Mouse (Mus musculus) gastrocnemius, adult 8-10 months (tissue): Measurements from ENCODE around the gene Nedd9. TPM values are rescaled to one million over a fixed set of nuclear protein-coding genes. Genes with fewer than 3 reads are reported as not detected.
"Not testable (repeated sequence)": the region's sequence is repeated elsewhere in the genome, so short reads cannot be mapped to it uniquely, and the experiment has no call there.

ENCODE experiments used
- DNase-seq, 2 experiments: peaks; one replicate each; pipeline ENCODE4 v3.0.0; 2022; ENCODE audit warnings: low spot score in 2 of 2
- total RNA-seq, 4 experiments: library from RNA; stranded (reverse); gene quantifications; 2 replicates each; pipeline ENCODE4 v1.2.4; 2022

Nedd9 gene
- total RNA-seq, 4 experiments from 2014 or later = 2.0 to 7.9 (median 2.4) TPM

DNA sequence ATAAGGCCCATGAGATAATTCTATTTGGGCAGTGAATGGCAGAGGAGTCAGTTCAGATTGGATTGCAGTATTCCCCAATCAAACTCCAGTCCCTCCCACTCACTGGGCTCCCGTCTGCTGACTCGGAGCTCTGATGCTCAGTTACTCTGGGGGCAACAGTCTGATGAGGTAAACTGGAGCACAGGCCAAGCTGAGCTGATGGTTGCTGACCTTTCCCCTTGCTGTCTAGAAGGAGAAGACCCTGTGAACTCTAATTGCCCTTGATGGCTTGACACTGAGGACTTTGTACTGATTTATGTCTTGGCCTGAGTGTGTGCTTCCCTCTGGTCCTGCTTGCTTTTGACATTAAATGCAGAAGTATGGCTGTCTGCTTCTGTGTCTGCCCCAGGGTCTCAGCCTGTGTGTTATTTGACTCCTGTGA is 110.1 kb downstream of the Nedd9 start:
- no peak for DNase-seq

DNA sequence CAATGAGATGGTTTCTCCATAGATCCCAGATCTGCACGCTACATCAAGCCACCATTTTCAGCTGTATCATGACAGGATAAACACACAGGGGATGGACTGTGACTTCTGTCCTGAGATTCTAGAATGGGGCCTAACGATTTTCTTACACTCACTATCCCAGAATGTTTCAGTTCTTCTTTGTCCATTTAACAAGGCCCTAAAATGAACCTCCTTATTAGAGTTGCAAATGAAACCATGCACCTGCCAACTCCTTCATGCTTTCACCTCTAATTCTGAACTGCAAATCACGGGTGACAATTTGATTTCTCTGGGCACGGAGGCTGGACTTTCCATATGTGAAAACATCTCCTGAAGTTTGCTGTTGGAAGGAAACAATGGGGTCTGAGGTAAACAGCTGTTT is 111.1 kb downstream of the Nedd9 start:
- DNase-seq = no peak

GRCm38 (mm10) chr13:41375696-41376095 is 111.5 kb downstream of the Nedd9 start:
- no peak for DNase-seq

GRCm38 (mm10) chr13:41374886-41375285 is 112.3 kb downstream of the Nedd9 start:
- no peak for DNase-seq

GRCm38 (mm10) chr13:41372555-41373460 is 114.4 kb downstream of the Nedd9 start:
- no peak for DNase-seq

- no peak for DNase-seq
These were observed 115.6 kb downstream of the Nedd9 start for GRCm38 (mm10) chr13:41371547-41371946.

DNA sequence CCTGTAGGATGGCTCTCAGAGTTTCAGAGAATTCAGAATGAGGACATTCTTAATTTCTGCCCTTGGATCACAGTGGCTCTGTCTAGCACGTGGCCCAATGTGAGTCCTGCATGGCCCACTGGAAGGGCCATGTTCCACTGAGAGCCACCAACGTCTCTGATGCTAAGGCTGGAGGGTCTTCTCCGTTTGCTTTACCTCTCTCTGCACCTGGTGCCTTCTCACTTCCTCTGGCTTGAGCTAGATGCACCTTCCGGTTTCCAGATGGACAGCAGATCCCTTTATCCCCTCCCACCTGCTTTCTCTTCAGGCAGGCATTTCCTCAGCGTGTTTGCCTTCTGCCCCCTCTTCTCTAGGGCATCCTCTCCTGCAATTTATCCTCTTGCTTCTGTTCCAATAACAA is 118.5 kb downstream of the Nedd9 start:
- DNase-seq = no peak

DNA sequence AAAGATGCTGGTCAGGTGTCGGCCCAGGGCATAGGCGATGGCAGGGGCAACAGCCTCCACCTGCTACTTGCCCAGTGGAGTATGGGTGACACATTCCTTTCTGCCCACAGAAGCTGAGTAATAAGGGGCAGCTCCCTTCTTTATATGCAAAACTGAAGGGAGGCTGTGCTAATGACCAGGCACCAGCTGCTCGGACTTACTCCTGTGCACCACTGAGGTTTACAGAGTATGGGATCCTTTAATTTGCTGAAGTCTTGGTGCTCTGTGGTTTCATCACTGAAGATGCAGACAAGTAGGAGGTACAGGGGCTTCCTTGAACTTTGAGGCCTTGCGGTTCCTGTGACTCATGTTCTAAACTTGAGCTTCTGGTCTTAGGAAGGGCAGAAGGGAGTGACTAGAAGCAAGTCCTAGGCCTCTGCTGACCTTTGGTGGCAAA is 120.0 kb downstream of the Nedd9 start:
- DNase-seq = no peak

DNA sequence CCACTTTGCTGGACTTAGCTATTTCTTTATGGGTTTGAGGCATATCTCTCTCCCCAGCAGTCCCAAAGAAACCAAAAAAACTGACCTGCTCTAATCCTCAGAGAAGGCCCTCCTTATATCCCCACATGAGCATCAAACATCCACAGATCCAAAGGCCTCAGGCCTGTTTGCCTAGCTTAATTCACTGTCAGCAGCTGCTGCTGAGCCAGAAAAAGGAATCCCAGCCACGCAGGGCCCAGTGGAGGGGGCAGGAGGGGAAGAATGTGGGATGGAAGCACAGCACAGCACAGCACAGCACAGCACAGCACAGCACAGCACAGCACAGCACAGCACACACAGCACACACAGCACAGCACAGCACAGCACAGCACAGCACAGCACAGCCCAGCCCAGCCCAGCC is 120.6 kb downstream of the Nedd9 start:
- DNase-seq = not testable (repeated sequence)

GRCm38 (mm10) chr13:41364273-41364672 is 122.9 kb downstream of the Nedd9 start:
- no peak for DNase-seq

DNA sequence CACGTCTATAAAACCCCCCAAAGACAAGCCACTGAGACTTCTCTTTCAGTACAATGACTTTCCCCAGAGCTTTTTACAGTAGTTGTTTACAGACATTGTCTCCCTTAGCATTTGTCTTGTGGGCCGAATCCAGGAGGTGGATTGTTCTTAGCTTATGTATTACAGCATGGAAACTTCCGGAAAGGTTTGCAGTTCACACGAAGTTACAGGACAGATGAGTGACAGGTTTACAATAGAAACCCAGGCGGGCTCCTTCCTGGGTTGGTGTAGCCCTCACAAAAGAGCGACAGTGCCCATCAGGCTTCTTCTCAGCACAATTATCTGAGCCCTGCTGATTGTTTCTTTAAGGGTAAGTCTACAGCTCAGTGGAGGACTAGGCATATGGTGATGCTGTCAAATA is 124.3 kb downstream of the Nedd9 start:
- no peak for DNase-seq

- no peak for DNase-seq
These were observed 126.8 kb downstream of the Nedd9 start for GRCm38 (mm10) chr13:41360272-41360815.

DNA sequence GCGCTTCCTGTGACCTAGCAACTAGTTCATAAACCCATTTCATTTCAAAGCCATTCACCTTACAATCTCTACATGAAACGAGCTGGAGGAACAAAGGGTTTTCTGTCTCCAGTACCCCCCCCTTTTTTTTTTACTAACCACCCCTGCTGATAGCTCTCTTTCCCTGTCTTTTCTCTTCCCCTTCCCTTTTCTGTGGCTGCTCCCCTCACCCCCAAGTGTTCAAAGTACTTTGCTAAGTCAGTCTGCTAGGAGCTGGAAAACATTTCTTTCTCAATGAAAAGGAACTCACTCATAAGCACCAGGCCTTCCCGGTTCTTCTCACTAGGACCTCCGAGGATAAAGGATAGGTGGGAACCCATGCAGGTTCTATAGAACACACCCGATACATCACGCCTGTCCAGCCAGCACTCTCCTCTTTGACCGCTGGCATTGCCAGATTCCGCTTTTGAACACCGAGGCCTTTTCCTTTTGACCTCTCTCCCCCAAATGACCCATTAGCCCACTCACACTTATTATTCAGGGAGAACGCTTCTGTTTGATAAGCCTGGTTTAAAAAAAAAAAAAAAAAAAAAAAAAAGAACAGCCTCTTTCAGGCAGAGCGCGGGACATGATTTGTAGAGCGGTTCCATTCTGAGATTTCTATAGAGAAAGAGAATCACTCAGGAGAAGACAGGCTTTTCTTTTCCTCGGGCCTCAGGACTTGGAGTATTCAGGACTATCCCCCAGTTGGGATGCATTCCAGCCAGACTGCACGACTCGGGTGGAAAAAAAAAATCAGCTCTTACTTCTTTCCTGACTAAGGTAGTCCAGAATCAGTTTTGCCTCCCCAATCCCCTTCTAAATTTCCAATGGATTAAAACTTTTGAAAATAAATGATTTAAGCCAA is 127.6 kb downstream of the Nedd9 start:
- DNase-seq = no peak

GRCm38 (mm10) chr13:41358480-41359180 is 128.5 kb downstream of the Nedd9 start:
- peak; percentile 79 to 86 for DNase-seq

DNA sequence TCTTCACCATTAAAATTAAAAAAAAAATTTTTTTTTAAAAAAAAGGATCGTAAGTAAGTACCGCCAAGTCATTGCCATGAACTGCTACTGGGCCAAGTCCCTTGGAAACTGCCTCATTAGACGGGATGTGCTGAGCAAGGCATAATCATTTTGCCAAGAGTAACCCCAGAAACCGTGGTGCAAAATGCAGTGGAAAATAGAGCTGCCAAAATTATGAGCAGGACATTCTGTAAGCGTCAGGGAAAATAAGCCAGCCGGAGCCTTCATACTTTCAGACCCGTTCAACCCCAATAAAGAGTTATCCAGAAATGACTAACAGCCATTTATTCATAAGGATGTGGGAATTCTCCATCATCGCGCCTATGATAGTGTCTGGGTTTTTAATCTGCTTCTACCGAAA is 129.2 kb downstream of the Nedd9 start:
- no peak for DNase-seq

- DNase-seq = no peak
These were observed 129.6 kb downstream of the Nedd9 start for GRCm38 (mm10) chr13:41357586-41357985.

DNA sequence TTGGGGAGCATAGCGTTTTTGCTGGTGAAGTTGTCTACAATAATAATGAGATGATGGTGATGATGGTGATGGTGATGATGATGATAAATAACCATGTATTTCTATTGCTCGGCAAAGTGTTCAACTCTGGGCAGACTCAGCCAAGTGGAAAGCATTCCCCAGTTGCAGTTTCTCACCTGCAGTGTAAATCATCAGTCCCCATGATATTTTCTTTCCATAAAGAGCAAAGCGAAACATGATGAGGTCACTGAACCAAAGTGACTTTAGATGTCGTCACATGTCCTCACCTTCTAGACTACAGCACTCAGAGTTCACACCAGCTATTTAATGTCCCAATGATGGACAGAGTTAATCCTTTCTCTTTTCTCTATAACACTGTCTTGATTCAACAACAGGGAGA is 130.0 kb downstream of the Nedd9 start:
- DNase-seq = no peak

GRCm38 (mm10) chr13:41355552-41355951 is 131.6 kb downstream of the Nedd9 start:
- no peak for DNase-seq

- DNase-seq = no peak
These were observed 132.6 kb downstream of the Nedd9 start for GRCm38 (mm10) chr13:41354591-41354990.

DNA sequence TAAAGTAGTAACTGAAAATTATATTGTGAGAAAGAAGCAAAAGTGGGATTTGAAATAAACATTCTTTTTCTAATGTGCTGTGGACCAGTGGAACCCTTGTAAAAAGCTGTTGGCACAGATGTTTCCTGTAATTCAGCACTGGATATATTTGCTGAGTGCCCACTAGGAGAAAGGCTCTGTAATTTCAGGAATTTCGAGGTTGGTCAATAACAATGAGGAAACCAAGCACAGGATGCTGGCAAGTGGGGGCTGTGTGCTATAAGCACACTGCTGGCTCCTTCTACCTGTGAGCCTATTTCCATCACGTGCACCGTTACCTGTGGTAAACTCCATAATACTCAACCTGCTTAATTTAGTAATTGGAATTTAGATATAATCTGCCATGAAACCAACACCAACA is 133.5 kb downstream of the Nedd9 start:
- DNase-seq = no peak

DNA sequence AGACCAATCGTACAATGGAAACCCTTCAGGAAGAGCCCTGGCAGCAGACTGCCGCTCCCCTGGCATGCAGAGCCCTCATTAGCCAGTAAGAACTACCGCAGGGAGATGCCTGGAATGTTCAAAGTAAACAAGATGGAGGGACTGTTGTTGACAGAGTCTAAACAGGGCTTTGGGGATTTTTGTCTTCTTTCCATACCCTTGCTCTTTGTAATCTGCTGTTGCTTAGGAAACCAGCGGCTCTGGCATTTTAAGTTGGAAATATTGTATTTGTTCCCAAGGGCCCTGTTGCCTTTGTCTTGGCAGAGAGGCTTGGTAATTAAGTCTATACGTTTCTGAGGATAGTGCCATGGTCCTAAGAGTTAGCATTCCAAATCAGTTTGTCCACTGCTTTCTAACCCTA is 134.8 kb downstream of the Nedd9 start:
- DNase-seq = no peak
